Mouse (Mus musculus) MEL (cell line): ENCODE measurements around the gene Notch2.

Experiments used
- CHD1 ChIP-seq: IDR thresholded peaks from 2 replicates; pipeline ENCODE4 v1.6.1; 2012; ENCODE audit warnings: low read depth, mild to moderate bottlenecking, inconsistent platforms, low read length, improper control_type of control experiment
- CTCF ChIP-seq, 3 experiments: IDR thresholded peaks in 2 of 3; conservative IDR thresholded peaks in 1 of 3; 2 replicates each; pipeline ENCODE4 v1.5.1; 2011 to 2012; ENCODE audit warnings: low read length in 3 of 3, low read depth in 2 of 3, mild to moderate bottlenecking in 2 of 3, improper control_type of control experiment in 1 of 3, inconsistent platforms in 1 of 3, mixed read lengths in 1 of 3, moderate library complexity in 1 of 3; ENCODE audit not compliant: control insufficient read depth in 1 of 3, insufficient read depth in 1 of 3, poor library complexity in 1 of 3, severe bottlenecking in 1 of 3
- ELF1 ChIP-seq: IDR thresholded peaks from 2 replicates; pipeline ENCODE4 v1.6.1; 2014; ENCODE audit warnings: low read depth, mild to moderate bottlenecking, inconsistent platforms, low read length, improper control_type of control experiment, moderate library complexity
- EP300 ChIP-seq, 2 experiments: IDR thresholded peaks; 2 replicates each; pipeline ENCODE4 v1.6.1; 2011; ENCODE audit warnings: improper control_type of control experiment in 2 of 2, low read length in 2 of 2, low read depth in 1 of 2, mild to moderate bottlenecking in 1 of 2
- JUND ChIP-seq: IDR thresholded peaks from 2 replicates; pipeline ENCODE4 v1.6.1; 2011; ENCODE audit warnings: low read depth, mild to moderate bottlenecking, improper control_type of control experiment, low read length
- POLR2A ChIP-seq, 2 experiments: IDR thresholded peaks; 2 replicates each; pipeline ENCODE4 v1.6.1; 2011 to 2012; ENCODE audit warnings: low read length in 2 of 2, mild to moderate bottlenecking in 2 of 2, control low read depth in 1 of 2, improper control_type of control experiment in 1 of 2, low read depth in 1 of 2, moderate library complexity in 1 of 2; ENCODE audit not compliant: control insufficient read depth in 1 of 2, insufficient read depth in 1 of 2, poor library complexity in 1 of 2
- RAD21 ChIP-seq: IDR thresholded peaks from 2 replicates; pipeline ENCODE4 v1.6.1; 2011; ENCODE audit warnings: mild to moderate bottlenecking, low read depth, low read length, improper control_type of control experiment
- ZNF384 ChIP-seq: IDR thresholded peaks from 2 replicates; pipeline ENCODE4 v1.6.1; 2012; ENCODE audit warnings: low read depth, mild to moderate bottlenecking, inconsistent platforms, low read length, improper control_type of control experiment

GRCm38 (mm10) chr3:98157073-98157472 lies 143.7 kb downstream of the Notch2 start:
- TF ChIP-seq EP300 (IDR thresholded peaks at IDR 0.05; ENCODE audit: low read depth in 1 of 2, low read length in 2 of 2), result no peak
- no peak for TF ChIP-seq ZNF384
- no peak for TF ChIP-seq ELF1
- no peak for TF ChIP-seq JUND
- TF ChIP-seq POLR2A (IDR thresholded peaks at IDR 0.05; ENCODE audit: control insufficient read depth in 1 of 2, insufficient read depth in 1 of 2, low read depth in 1 of 2, low read length in 2 of 2, poor library complexity in 1 of 2), result no peak
- TF ChIP-seq CTCF (IDR thresholded peaks at IDR 0.05 in 2 of 3, conservative IDR thresholded peaks at IDR 0.05 in 1 of 3; ENCODE audit: control insufficient read depth in 1 of 3, insufficient read depth in 1 of 3, low read depth in 2 of 3, low read length in 3 of 3, poor library complexity in 1 of 3, severe bottlenecking in 1 of 3), result no peak
- TF ChIP-seq CHD1, result no peak
- no peak for TF ChIP-seq RAD21
